Mouse (Mus musculus) cerebellum, postnatal 25 days (tissue): Measurements from ENCODE around the gene Timm44.
A peak's percentile ranks its signal among the peaks of the same experiment; 100 is the strongest.
"Not testable (repeated sequence)": the region's sequence is repeated elsewhere in the genome, so short reads cannot be mapped to it uniquely, and the experiment has no call there.

ENCODE experiments used
- DNase-seq, 2 experiments: peaks; one replicate each; pipeline ENCODE4 v3.0.0; 2021; ENCODE audit warnings: mixed read lengths in 2 of 2

Timm44 gene

GRCm38 (mm10) chr8:4263105-4263791 is 12.5 kb downstream of the Timm44 start:
- DNase-seq, result no peak

GRCm38 (mm10) chr8:4259805-4260170 is 15.9 kb downstream of the Timm44 start:
- no peak for DNase-seq

DNA sequence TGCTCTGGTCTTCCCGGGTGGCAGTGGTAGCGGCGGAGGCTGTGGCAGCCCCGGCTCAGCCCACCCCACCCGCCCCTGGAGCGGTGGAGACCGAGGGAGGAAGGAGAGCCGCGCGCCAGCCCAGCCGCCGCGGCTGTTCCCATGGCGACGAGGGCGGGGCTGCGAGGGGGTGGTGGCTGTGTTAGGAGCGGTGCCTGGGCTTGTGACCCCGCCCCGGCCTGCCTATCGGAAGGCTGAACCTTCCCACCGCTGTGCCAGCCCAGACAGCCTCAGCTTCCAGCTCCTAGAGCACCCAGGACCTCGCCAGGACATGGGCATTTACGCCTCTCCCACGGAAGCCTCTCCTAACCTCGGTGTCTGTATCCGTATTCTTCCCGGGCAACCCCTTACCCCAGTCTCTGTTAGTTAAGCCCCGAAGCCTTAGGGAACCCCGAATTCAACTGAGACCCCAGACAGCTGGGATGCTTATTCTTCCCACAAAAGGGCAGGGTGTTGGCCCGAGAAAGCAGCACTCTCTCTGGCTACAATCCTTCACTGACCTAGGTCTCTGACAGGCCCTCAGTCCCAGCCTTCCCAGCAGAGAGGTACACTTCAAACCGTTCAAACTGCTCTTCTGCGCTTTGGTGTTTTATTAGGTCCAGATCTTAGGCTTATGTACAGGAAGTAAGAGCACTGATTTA is 16.4 kb downstream of the Timm44 start, which contains the start of gene Ctxn1:
Gene Ctxn1 (minus strand): TSS at position 150 of the 680 bp plus-strand sequence.
- peak; percentile 71 to 87 for DNase-seq

DNA sequence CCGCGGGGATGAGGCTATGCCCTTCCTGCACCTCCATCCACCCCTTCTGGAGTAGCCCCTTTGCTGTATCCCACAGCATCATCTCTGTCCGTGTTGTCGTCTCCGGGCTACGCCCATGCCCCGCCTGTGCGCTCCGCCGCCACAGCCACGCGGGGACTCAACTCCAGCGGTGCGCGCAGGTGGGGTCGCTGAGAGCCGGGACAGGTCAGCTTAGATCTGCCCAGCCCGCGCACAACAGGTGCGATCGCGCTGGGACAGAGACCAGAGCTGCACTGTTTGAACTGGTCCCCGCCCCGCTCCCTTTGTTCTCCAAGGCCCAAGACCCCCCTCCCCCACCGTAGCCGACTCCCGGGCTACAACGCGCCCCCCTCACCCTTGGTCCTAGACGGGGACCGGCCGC is 17.0 kb downstream of the Timm44 start:
- DNase-seq, result peak in 1 of 2 experiments; percentile 42

DNA sequence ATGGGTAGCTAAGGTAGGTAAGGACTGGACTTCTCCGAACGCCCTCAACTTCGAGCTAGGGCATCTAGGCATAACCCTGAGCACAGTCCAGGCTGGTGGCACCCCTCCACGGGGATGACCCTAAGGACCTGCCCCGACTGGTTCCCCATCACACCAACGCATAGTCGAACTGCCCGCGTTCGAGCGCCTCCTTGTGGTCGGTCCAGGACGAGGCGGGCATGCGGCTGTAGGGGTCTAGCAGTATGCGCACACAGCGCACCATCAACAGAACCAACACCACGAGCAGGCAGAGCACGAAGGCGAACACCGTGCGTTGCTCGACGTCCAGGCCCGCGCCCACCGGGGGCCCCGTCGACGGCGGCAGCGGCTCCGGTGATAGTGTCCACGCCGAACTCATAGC is 17.5 kb downstream of the Timm44 start:
- peak; percentile 64 to 78 for DNase-seq

- DNase-seq, result peak in 1 of 2 experiments; percentile 2
These were observed 18.4 kb downstream of the Timm44 start for GRCm38 (mm10) chr8:4257350-4257749.

- DNase-seq, result peak in 1 of 2 experiments; percentile 4
These were observed 18.8 kb downstream of the Timm44 start for GRCm38 (mm10) chr8:4256911-4257310.

- DNase-seq, result not testable (repeated sequence)
These were observed 20.2 kb downstream of the Timm44 start for GRCm38 (mm10) chr8:4255471-4255870.

- DNase-seq, result peak; percentile 77 to 90
These were observed 21.7 kb downstream of the Timm44 start for GRCm38 (mm10) chr8:4254001-4254400.

DNA sequence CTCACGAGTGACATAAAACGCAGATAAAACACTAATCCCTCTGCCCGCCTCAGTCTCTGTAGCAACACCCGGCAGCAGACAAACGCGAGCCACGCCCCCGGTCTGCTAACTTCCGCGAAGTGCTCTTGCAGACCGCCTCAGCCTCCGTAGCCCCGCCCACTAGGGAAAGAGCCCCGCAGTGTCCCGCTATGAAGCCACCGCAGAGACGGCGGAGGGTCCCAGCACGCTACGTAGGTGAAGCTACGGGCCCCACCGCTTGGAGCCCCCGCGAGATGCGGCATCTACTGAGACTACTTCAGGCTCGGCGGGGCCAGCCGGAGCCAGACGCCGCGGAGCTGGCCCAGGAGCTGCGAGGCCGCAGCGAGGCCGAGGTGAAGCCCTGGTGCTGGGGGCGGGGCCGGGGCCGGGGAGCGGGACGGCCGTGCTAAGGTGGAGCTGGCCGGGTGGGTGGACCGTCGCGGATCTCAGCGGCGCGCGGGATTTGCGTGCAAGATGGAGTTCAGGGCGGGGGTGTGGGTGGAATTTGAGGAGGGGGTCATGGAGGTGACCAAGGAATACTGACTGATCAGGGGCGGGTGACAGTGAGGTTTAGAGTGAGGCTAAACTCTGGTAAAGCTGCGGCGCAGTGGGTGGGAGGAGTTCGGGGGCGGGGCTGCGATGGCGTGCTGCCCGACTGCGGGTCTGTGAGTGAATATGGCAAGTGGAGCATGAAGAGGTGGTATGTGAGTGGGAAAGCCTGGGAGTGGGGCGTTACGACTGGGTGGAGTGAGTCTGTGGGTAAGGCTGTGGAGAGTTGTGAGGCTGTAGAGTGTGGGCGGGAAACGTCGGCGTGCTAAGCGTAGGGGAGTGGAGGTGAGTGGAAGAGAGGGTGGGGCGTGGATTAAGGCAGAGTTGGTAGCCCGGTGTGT is 22.5 kb downstream of the Timm44 start, which contains the start of gene Snapc2:
Gene Snapc2 (plus strand): TSS at position 147 of the 908 bp plus-strand sequence.
- DNase-seq, result peak; percentile 95 to 97

GRCm38 (mm10) chr8:4252116-4252760 is 23.5 kb downstream of the Timm44 start:
- DNase-seq, result peak in 1 of 2 experiments; percentile 6

- DNase-seq, result peak; percentile 85 to 92
These were observed 25.3 kb downstream of the Timm44 start for GRCm38 (mm10) chr8:4250306-4250970.

DNA sequence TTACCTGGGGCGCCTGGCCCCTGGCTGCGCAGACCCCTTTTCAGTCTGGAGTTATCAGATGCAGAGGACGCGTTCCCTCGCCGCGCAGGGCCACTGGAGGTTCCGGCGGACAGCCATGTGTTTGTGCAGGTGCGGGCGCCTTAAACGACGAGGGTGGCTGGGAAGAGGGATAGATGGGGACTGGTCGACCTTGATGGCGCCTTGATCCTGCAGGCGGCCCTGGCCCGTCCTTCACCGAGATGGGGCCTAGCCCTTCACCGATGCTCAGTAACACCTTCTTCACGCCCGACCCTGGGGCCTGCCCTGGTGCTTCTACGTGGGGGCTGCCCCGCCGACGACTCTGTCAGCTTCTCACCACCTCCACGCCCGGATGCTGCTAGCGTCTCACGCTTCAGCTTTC is 26.5 kb downstream of the Timm44 start:
- peak in 1 of 2 experiments; percentile 19 for DNase-seq

DNA sequence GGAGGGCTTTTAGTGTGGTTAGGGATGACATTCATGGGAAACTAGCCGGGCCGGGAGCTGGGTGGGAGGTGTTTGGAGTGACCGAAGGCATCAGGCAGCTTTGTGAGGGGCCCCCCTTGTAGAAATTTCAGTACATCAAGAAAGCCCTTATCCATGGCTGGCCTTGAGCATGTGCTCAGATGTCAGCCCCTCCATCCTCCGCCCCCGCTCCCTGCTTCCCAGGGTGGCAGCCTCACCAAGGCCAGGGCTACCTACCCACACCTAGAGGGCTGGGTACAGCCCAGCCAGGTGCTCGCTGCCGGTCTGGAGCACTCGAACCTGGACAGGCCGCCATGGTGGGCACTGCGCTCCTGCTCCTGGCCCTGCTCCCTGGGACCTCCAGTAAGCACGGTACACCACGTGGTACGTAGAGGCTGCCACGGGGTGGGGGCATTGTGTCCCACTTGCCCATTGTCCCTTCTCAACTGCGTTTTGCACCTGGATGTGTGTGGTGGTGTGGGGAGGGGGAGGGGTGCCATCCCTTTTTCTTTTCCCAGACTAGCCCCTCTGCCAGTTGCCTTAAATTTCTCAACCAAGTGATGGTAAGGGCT is 27.7 kb downstream of the Timm44 start, which contains the start of gene Tgfbr3l:
Gene Tgfbr3l (plus strand): TSS at position 264 of the 590 bp plus-strand sequence.
- no peak for DNase-seq

DNA sequence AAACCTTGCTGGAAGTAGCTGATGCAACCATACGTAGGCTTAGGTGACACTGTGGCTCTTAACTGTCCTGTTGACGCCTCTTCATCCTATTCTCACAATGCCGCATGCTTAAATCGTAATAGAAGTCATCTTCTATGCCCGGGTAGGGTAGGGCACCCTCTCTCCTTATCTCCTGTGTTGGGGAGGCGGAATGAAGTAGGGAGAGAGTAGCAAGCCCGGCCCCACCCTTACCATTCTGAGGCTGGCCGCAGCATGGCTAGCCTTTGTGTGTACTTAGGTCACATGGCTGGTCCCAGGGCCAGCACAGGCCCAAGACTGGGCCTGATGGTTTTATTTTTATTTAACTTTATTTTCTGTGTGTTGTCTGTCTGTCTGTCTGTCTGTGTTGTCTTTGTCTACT is 28.5 kb downstream of the Timm44 start:
- DNase-seq, result no peak

GRCm38 (mm10) chr8:4245737-4246136 is 30.0 kb downstream of the Timm44 start:
- peak in 1 of 2 experiments; percentile 40 for DNase-seq

- DNase-seq, result no peak
These were observed 30.7 kb downstream of the Timm44 start for GRCm38 (mm10) chr8:4245061-4245460.

- DNase-seq, result no peak
These were observed 36.4 kb downstream of the Timm44 start for GRCm38 (mm10) chr8:4239193-4239890.

DNA sequence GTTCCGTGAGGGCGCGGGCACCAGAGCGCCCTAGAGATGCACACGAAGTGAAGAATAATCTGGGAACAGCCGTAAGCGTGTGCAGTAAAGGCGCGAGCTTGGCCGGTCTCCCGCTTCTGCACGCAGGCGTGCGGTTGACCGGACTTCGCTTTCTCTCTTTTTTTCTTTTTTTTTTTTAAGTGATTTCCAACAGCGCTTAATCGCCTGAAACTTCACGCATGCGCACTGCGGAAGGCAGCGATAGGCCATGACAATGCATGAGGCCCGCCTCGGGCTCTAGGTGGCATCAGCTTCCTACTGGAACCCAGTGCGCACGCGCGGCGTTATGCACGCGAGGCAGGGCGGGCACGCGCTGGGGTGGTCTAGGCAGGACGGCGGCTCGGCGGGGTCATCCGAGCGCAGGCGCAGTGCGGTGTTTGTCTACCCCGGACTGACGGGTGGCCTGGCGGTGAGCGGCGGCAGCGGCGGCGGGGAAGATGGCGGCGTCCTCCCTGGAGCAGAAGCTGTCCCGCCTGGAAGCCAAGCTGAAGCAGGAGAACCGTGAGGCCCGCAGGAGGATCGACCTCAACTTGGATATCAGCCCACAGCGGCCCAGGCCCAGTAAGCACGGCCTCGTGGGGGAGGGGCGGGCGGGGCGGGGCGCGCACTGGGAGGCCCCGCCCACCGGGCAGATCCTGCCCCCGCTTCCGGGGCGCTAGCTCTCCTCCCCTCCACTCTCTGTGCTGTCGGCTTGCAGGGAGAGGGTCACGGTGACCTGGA is 37.1 kb downstream of the Timm44 start, which contains the start of the genes Map2k7 and Gm49320:
Gene Map2k7 (plus strand): TSS at position 307 of the 759 bp plus-strand sequence.
Gene Gm49320 (plus strand): TSS at position 432 of the 759 bp plus-strand sequence.
- DNase-seq, result peak; percentile 100
